Mouse (Mus musculus) heart, adult 11 months (tissue): ENCODE measurements at regions not wholly inside any gene's neighbourhood (a gene's known extent, or its start where the extent isn't known, plus 50 kb on each side); places are given as distances from the start of the nearest gene placed in this dataset.
A peak's percentile ranks its signal among the peaks of the same experiment; 100 is the strongest.

Experiments used
- DNase-seq: peaks from one replicate; pipeline ENCODE4 v3.0.0; 2022

GRCm38 (mm10) chr13:79057424-79057823, 857.9 kb upstream of the Nr2f1 start:
- no peak for DNase-seq

GRCm38 (mm10) chr13:79054481-79054880, 854.9 kb upstream of the Nr2f1 start:
- DNase-seq = no peak

- no peak for DNase-seq
Observed at GRCm38 (mm10) chr13:79053428-79053827, 853.9 kb upstream of the Nr2f1 start.

- DNase-seq = no peak
Observed at GRCm38 (mm10) chr13:79047240-79047639, 847.7 kb upstream of the Nr2f1 start.

GRCm38 (mm10) chr13:79044657-79045056, 845.1 kb upstream of the Nr2f1 start:
- DNase-seq = peak; percentile 41

GRCm38 (mm10) chr13:79037883-79038282, 838.3 kb upstream of the Nr2f1 start:
- no peak for DNase-seq

- DNase-seq = peak; percentile 61
Observed at GRCm38 (mm10) chr13:79035276-79035675, 835.7 kb upstream of the Nr2f1 start.

- peak; percentile 83 for DNase-seq
Observed at GRCm38 (mm10) chr13:79029974-79030373, 830.4 kb upstream of the Nr2f1 start.

GRCm38 (mm10) chr13:79027877-79028760, 828.6 kb upstream of the Nr2f1 start:
- DNase-seq = peak; percentile 75

GRCm38 (mm10) chr13:79025645-79026044, 826.1 kb upstream of the Nr2f1 start:
- no peak for DNase-seq

GRCm38 (mm10) chr13:79018051-79018450, 818.5 kb upstream of the Nr2f1 start:
- DNase-seq = peak; percentile 77

- no peak for DNase-seq
Observed at GRCm38 (mm10) chr13:79003313-79003712, 803.8 kb upstream of the Nr2f1 start.

GRCm38 (mm10) chr13:78998855-78999254, 799.3 kb upstream of the Nr2f1 start:
- DNase-seq = no peak

- DNase-seq = no peak
Observed at GRCm38 (mm10) chr13:78992326-78992725, 792.8 kb upstream of the Nr2f1 start.

- no peak for DNase-seq
Observed at GRCm38 (mm10) chr13:78985921-78986320, 786.4 kb upstream of the Nr2f1 start.

GRCm38 (mm10) chr13:78977224-78977780, 777.7 kb upstream of the Nr2f1 start:
- peak; percentile 40 for DNase-seq

GRCm38 (mm10) chr13:78938351-78938741, 738.8 kb upstream of the Nr2f1 start:
- DNase-seq = peak; percentile 90

GRCm38 (mm10) chr13:78937389-78938350, 738.1 kb upstream of the Nr2f1 start:
- no peak for DNase-seq

GRCm38 (mm10) chr13:78935990-78936650, 736.6 kb upstream of the Nr2f1 start:
- no peak for DNase-seq

- DNase-seq = no peak
Observed at GRCm38 (mm10) chr13:78928347-78928746, 728.8 kb upstream of the Nr2f1 start.

- DNase-seq = no peak
Observed at GRCm38 (mm10) chr13:78920802-78921201, 721.2 kb upstream of the Nr2f1 start.

- DNase-seq = no peak
Observed at GRCm38 (mm10) chr13:78909839-78910238, 710.3 kb upstream of the Nr2f1 start.

- DNase-seq = no peak
Observed at GRCm38 (mm10) chr13:78904102-78904501, 704.5 kb upstream of the Nr2f1 start.
